10 mouse cellular contexts compared by ENCODE assay signal in genomic region chr16:93746397-93746796, GRCm38 (mm10). TPM values are rescaled to one million over a fixed set of nuclear protein-coding genes. Genes with fewer than 3 reads are reported as not detected.
DNase-seq lines count a peak whose midpoint lies in the region.
"Had no signal": no experiment of that assay in that cellular context is flagged by ENCODE, and none has a peak within 500 bp of the region (broad histone marks: within the 10 kb centered on the region; RNA-seq: fewer than 3 reads in every experiment).

No protein-coding gene starts in this region.

- DNase-seq in adrenal gland, adult 2 months = peak; percentile 68
- no peak for DNase-seq in adrenal gland, postnatal 4 days (ENCODE audit: low spot score in 2 of 2)
- DNase-seq in 3134 (ENCODE audit: extremely low read depth, insufficient read length, low spot score) = peak; percentile 29
- peak; percentile 47 for DNase-seq in CD4-positive helper T cell, adult 2 months (ENCODE audit: low read depth, low spot score)
- DNase-seq in adrenal gland, postnatal 25 days = peak; percentile 24
- DNase-seq in kidney, postnatal 4 days = no peak
- no peak for DNase-seq in cerebellum, postnatal 4 days (ENCODE audit: low spot score in 2 of 2)
- no peak for DNase-seq in cerebellum, adult 11 months
- DNase-seq: cerebellum, adult 2 months; heart, adult 2 months had no signal

RNA-seq across cellular contexts. Expression of gene Dop1b, which starts 34.7 kb away (rescaled TPM):
- 10 to 100 TPM; 17.4 to 17.5 TPM for total RNA-seq in adrenal gland, adult 2 months (2021)
- polyA plus RNA-seq in adrenal gland, adult 2 months (2012; rRNA removed) = 25.3 and 25.4 TPM in 2 replicates
- total RNA-seq in adrenal gland, postnatal 4 days (2021) = 10 to 100 TPM; 27.6 to 34.0 TPM
- 19.9 and 21.3 TPM in 2 replicates for total RNA-seq in adrenal gland, postnatal 25 days (2021)

Comparison
In these comparisons a context has a peak if more than half of its experiments do, and no peak if none do; other contexts are left out.
1. DNase-seq: peak in adrenal gland, adult 2 months (single experiment), 3134 (single experiment), CD4-positive helper T cell, adult 2 months (single experiment) and adrenal gland, postnatal 25 days (single experiment); none in adrenal gland, postnatal 4 days (0 of 2), kidney, postnatal 4 days (0 of 2), cerebellum, postnatal 4 days (0 of 2) and cerebellum, adult 11 months (single experiment).